Mouse (Mus musculus) Patski (cell line): Measurements from ENCODE around the gene 9230110F15Rik. TPM values are rescaled to one million over a fixed set of nuclear protein-coding genes. Genes with fewer than 3 reads are reported as not detected.
"Not testable (repeated sequence)": the region's sequence is repeated elsewhere in the genome, so short reads cannot be mapped to it uniquely, and the experiment has no call there.

Experiments
- ATAC-seq: fragments of 100-300 bp; one replicate; pipeline ENCODE4 v1.8.0; 2021
- CTCF ChIA-PET: fragments of 350-600 bp; sonication (Branson Sonifier 250); formaldehyde crosslinking; loops from one replicate; lab custom pipeline; 2022; ENCODE audit warnings: inconsistent platforms; lab: Charles Lee
- POLR2A ChIA-PET: fragments of 350-600 bp; sonication (Branson Sonifier 250); formaldehyde crosslinking; loops from one replicate; lab custom pipeline; 2022; ENCODE audit warnings: antibody characterized with exemption, inconsistent platforms; lab: Charles Lee
- DNase-seq: peaks from one replicate; pipeline ENCODE4 v3.0.0-alpha.2; 2011; ENCODE audit warnings: low read depth, low spot score
- H3K27me3 ChIP-seq: fragments of 371-371 bp; one replicate; pipeline ENCODE4 v1.5.1; 2021
- CTCF ChIP-seq: fragments of 100-300 bp; IDR thresholded peaks from one replicate; pipeline ENCODE4 v1.5.1; 2021
- in situ Hi-C: fragments of 300-500 bp; cut with MboI; formaldehyde crosslinking; loops from 3 replicates; pipeline ENCODE4 v1.11.1; 2018; ENCODE audit warnings: low pct_unique_long_range_greater_than_20kb, mixed read lengths
- polyA plus RNA-seq: library from polyadenylated mRNA; unstranded; gene quantifications from one replicate; pipeline ENCODE4 v1.2.3, GENCODE M21; 2021

9230110F15Rik gene
- not detected for polyA plus RNA-seq

- DNase-seq (no peak), ATAC-seq (no peak)
- POLR2A ChIA-PET = no interaction called here
- in situ Hi-C loops = no loop called here
- no peak for TF ChIP-seq CTCF
- CTCF ChIA-PET = no interaction called here
- H3K27me3 ChIP-seq = no peaks in the 10 kb centered on the region
Observed at GRCm38 (mm10) chr9:35844050-35844449, at the start of gene 9230110F15Rik. TSS of gene 9230110F15Rik (minus strand) at chr9:35844150.

- POLR2A ChIA-PET, DNase-seq, ATAC-seq, CTCF ChIA-PET, H3K27me3 ChIP-seq: not testable (repeated sequence)
- in situ Hi-C loops = loop anchor here (10.0 kb wide), 1 partner anchor 282 kb away; no protein-coding TSS in a partner anchor
Observed at GRCm38 (mm10) chr9:35893112-35893511, 49.2 kb upstream of the 9230110F15Rik start.

GRCm38 (mm10) chr9:35817881-35818280 lies 26.1 kb downstream of the 9230110F15Rik start:
- DNase-seq, CTCF ChIA-PET, H3K27me3 ChIP-seq, ATAC-seq, POLR2A ChIA-PET, in situ Hi-C loops: not testable (repeated sequence)

- no peaks in the 10 kb centered on the region for H3K27me3 ChIP-seq
- ChIA-PET CTCF (no interaction called here), POLR2A (no interaction called here)
- in situ Hi-C loops = no loop called here
- no peak for ATAC-seq
- no peak for DNase-seq
- no peak for TF ChIP-seq CTCF
Observed at GRCm38 (mm10) chr9:35798146-35798545, 45.8 kb downstream of the 9230110F15Rik start.

- TF ChIP-seq CTCF = no peak
- in situ Hi-C loops = no loop called here
- CTCF ChIA-PET = no interaction called here
- no peak for ATAC-seq
- POLR2A ChIA-PET = no interaction called here
- DNase-seq = no peak
- no peaks in the 10 kb centered on the region for H3K27me3 ChIP-seq
Observed at GRCm38 (mm10) chr9:35790001-35790400, 53.9 kb downstream of the 9230110F15Rik start, which contains the start of the genes Gm27235 and D730048I06Rik. TSS of gene Gm27235 (minus strand) at chr9:35790101. TSS of gene D730048I06Rik (minus strand) at chr9:35790112.

Other genes with a start within 250 kb of the 9230110F15Rik start
- not detected for gene Pate4, start 232.2 kb downstream of the 9230110F15Rik start, polyA plus RNA-seq
- not detected for gene Pate3, start 195.9 kb downstream of the 9230110F15Rik start, polyA plus RNA-seq
- not detected for gene Pate1, start 156.8 kb downstream of the 9230110F15Rik start, polyA plus RNA-seq
- gene Gm17677, start 103.1 kb downstream of the 9230110F15Rik start, polyA plus RNA-seq = not detected
- gene Gm17727, start 66.0 kb downstream of the 9230110F15Rik start, polyA plus RNA-seq = not detected
- gene Gm27235, start 54.0 kb downstream of the 9230110F15Rik start, polyA plus RNA-seq = not detected
- gene D730048I06Rik, start 54.0 kb downstream of the 9230110F15Rik start, polyA plus RNA-seq = not detected
- gene 9230113P08Rik, start 64.3 kb upstream of the 9230110F15Rik start, polyA plus RNA-seq = not detected